Comparison of ENCODE assay signal across 10 mouse cellular contexts in genomic region chr2:168580295-168580915, GRCm38 (mm10). TPM values are rescaled to one million over a fixed set of nuclear protein-coding genes. Genes with fewer than 3 reads are reported as not detected.
DNase-seq lines count a peak whose midpoint lies in the region; ATAC-seq and TF ChIP-seq lines count a peak whose summit lies in the region.
"Had no signal": no experiment of that assay in that cellular context is flagged by ENCODE, and none has a peak within 500 bp of the region (broad histone marks: within the 10 kb centered on the region; RNA-seq: fewer than 3 reads in every experiment).

No protein-coding gene starts in this region.

- H3K9ac ChIP-seq in kidney, postnatal 0 days (ENCODE audit: low read depth, low read length) = 0 out of 2 replicates have a peak overlapping the region, but pooled peaks have one; percentile 19
- no peak overlapping the region for H3K9ac ChIP-seq in limb, embryonic 15.5 days

- no peak for DNase-seq in gastrocnemius, adult 2 months
- no peak for DNase-seq in gastrocnemius, postnatal 10 days
- DNase-seq in kidney, postnatal 0 days (ENCODE audit: low spot score) = no peak
- no peak for DNase-seq in kidney, adult 9 months
- DNase-seq in ZHBTc4 (ENCODE audit: low read depth, low spot score) = peak; percentile 24
- DNase-seq in retina, postnatal 1 day = no peak
- no peak for DNase-seq in ovary, postnatal 36 days (ENCODE audit: low spot score)
- DNase-seq: gastrocnemius, postnatal 14 days had no signal

- TF ChIP-seq CTCF in gastrocnemius, adult 2 months (IDR thresholded peaks at IDR 0.05) = no peak
- no peak for TF ChIP-seq CTCF in kidney, postnatal 0 days (IDR thresholded peaks at IDR 0.05; ENCODE audit: low read depth)

- no peak overlapping the region for H3K4me3 ChIP-seq in gastrocnemius, adult 2 months
- H3K4me3 ChIP-seq in kidney, postnatal 0 days (replicated peaks; ENCODE audit: low read depth, low read length) = no peak overlapping the region
- H3K4me3 ChIP-seq in limb, embryonic 15.5 days = no peak overlapping the region

- H3K36me3 ChIP-seq in kidney, postnatal 0 days (ENCODE audit: insufficient read depth, low read length) = no peaks in the 10 kb centered on the region
- no peaks in the 10 kb centered on the region for H3K36me3 ChIP-seq in limb, embryonic 15.5 days

- H3K9me3 ChIP-seq in kidney, postnatal 0 days (replicated peaks; ENCODE audit: low read length) = no peaks in the 10 kb centered on the region
- no peaks in the 10 kb centered on the region for H3K9me3 ChIP-seq in limb, embryonic 15.5 days

- intact Hi-C loops in gastrocnemius, adult 2 months (cut with DNase I) = no loop called here

- H3K27ac ChIP-seq in gastrocnemius, adult 2 months = peak overlapping the region; percentile 63; the same call in 1 of the 2 replicates
- H3K27ac ChIP-seq in kidney, postnatal 0 days = peak overlapping the region; percentile 82
- peak overlapping the region; percentile 82 for H3K27ac ChIP-seq in limb, embryonic 15.5 days

- H3K4me2 ChIP-seq in kidney, postnatal 0 days (ENCODE audit: low read length) = peak overlapping the region; percentile 8
- peak overlapping the region; percentile 7; the same call in 1 of the 2 replicates for H3K4me2 ChIP-seq in limb, embryonic 15.5 days

- no peak for ATAC-seq in kidney, postnatal 0 days (replicated peaks; ENCODE audit: low FRiP score, low read depth)
- ATAC-seq in limb, embryonic 15.5 days (ENCODE audit: insufficient number of reproducible peaks, low FRiP score, low TSS enrichment, low read depth) = no peak

- 46% methylated on average over 22 of the region's 22 CpGs for WGBS in kidney, postnatal 0 days
- WGBS in limb, embryonic 15.5 days = 49% methylated on average over 21 of the region's 22 CpGs

- H3K4me1 ChIP-seq in kidney, postnatal 0 days (replicated peaks; ENCODE audit: insufficient read depth, low read length) = peaks cover 24% of the 10 kb centered on the region
- H3K4me1 ChIP-seq in limb, embryonic 15.5 days = peaks cover 81% of the 10 kb centered on the region

- H3K27me3 ChIP-seq in kidney, postnatal 0 days (ENCODE audit: insufficient read depth, low read length) = no peaks in the 10 kb centered on the region
- H3K27me3 ChIP-seq in limb, embryonic 15.5 days = no peaks in the 10 kb centered on the region
- H3K27me3 ChIP-seq: CH12.LX had no signal

RNA-seq across cellular contexts. Expression of gene Nfatc2, which starts 21.1 kb away (rescaled TPM):
- total RNA-seq in gastrocnemius, adult 2 months (2021) = 1 to 10 TPM; 7.1 to 9.1 TPM
- 10 to 100 TPM in 1 of 2 experiments, 1 to 10 TPM in 1; 8.2 to 12.7 TPM for total RNA-seq in gastrocnemius, postnatal 10 days (2021)
- polyA plus RNA-seq in kidney, postnatal 0 days (2015; fragmentation: Nextera tagmentation; extraction: Ambion mirVana) = 2.0 TPM in 2 replicates
- 6.2 and 8.9 TPM in 2 replicates for polyA plus RNA-seq in limb, embryonic 15.5 days (2015; fragmentation: Nextera tagmentation; extraction: Ambion mirVana)
